Mouse (Mus musculus): ENCODE measurements around the gene Nxnl2. TPM values are rescaled to one million over a fixed set of nuclear protein-coding genes. Genes with fewer than 3 reads are reported as not detected.

Nxnl2 gene
- polyA plus RNA-seq, 1 experiment: not detected

DNA sequence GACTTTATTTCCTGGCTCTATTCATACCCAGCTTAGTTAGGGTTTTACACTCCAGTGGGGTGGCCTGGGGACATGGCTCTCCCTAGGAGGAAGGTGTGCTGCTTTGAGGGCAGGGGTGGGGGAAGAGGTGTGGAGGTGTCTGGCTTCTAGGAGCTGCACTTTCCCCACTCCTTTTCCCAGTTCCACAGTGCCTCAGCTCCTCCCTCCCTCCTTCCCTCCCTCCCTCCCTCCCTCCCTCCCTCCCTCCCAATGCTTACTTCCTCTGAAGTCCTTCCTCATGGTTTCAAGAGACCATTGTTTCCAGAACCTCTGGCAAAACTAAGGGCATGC, 33.2 kb upstream of the Nxnl2 start:
- Histone ChIP-seq H3K4me3 (replicated peaks) (no peak overlapping the region), H3K4me1 (ENCODE audit: control insufficient read depth) (no peaks in the 10 kb centered on the region), H3K36me3 (ENCODE audit: control insufficient read depth) (peaks cover 13% of the 10 kb centered on the region), H3K27me3 (ENCODE audit: control insufficient read depth) (no peaks in the 10 kb centered on the region), H3K9me3 (ENCODE audit: control insufficient read depth, low read length) (no peaks in the 10 kb centered on the region)
- no peak for TF ChIP-seq TAL1 (IDR thresholded peaks at IDR 0.05; ENCODE audit: low read length)
- no peak for TF ChIP-seq GATA1 (IDR thresholded peaks at IDR 0.05; ENCODE audit: low read length)

DNA sequence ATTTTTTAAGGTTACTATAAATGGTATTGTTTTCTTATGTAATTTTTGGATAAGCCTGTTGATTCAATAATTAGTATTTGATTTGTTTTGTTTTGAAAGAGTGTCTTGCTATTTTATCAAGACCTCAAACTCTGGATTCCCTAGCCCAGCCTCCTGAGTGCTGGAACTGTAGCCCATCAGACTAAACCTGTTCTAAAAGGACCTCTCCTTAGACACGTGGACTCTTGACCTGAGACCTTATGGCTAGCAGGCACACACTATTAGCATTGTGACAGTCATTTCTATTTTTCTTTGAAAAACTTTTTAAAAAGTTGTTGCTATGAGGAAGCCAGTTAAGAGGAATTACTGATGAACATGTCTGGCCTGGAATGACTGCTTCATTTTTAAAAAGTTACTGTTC, 23.7 kb upstream of the Nxnl2 start:
- Histone ChIP-seq H3K4me3 (replicated peaks) (no peak overlapping the region), H3K36me3 (ENCODE audit: control insufficient read depth) (peaks cover 12% of the 10 kb centered on the region), H3K9me3 (ENCODE audit: control insufficient read depth, low read length) (no peaks in the 10 kb centered on the region), H3K4me1 (ENCODE audit: control insufficient read depth) (no peaks in the 10 kb centered on the region), H3K27me3 (ENCODE audit: control insufficient read depth) (no peaks in the 10 kb centered on the region)
- no peak for TF ChIP-seq TAL1 (IDR thresholded peaks at IDR 0.05; ENCODE audit: low read length)
- TF ChIP-seq GATA1 (IDR thresholded peaks at IDR 0.05; ENCODE audit: low read length): no peak

DNA sequence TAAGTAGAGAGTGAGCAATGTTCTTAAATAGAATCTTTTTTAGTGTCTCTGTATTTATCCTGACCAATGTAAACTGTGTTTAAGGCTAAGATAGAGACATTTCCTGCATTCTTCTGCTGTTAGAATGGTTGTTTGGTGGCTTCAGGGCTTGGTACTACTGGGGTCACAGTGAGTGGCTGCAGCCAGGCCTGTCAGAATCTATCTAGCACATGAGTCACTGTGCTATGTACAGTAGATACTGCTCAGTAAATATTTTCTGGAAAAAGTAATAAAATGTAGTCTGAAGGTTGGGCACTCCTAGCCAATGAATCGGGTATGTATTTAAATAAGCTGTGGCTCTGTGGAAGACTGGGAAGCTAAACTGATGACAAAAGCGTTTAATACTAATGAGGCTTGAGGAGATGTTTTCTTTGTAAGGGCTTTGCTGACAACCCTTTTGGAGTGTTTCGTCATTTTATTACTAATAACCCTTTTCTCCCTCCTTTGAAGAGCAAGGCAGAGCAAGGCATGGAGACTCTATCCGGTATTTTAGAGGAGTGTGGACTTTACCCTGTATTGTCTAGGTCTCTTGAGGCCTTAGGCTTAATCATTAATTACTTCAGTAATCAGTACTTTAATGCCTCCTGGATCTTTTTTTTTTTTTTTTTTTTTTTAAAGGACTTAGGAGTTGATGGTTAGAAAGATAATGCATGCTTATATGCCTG, 17.7 kb upstream of the Nxnl2 start:
- no peak overlapping the region for H3K4me3 ChIP-seq (replicated peaks)
- no peaks in the 10 kb centered on the region for H3K9me3 ChIP-seq (ENCODE audit: control insufficient read depth, low read length)
- TF ChIP-seq TAL1 (IDR thresholded peaks at IDR 0.05; ENCODE audit: low read length): no peak
- no peak for TF ChIP-seq GATA1 (IDR thresholded peaks at IDR 0.05; ENCODE audit: low read length)
- no peaks in the 10 kb centered on the region for H3K4me1 ChIP-seq (ENCODE audit: control insufficient read depth)
- no peaks in the 10 kb centered on the region for H3K27me3 ChIP-seq (ENCODE audit: control insufficient read depth)
- peaks cover 9% of the 10 kb centered on the region for H3K36me3 ChIP-seq (ENCODE audit: control insufficient read depth)

DNA sequence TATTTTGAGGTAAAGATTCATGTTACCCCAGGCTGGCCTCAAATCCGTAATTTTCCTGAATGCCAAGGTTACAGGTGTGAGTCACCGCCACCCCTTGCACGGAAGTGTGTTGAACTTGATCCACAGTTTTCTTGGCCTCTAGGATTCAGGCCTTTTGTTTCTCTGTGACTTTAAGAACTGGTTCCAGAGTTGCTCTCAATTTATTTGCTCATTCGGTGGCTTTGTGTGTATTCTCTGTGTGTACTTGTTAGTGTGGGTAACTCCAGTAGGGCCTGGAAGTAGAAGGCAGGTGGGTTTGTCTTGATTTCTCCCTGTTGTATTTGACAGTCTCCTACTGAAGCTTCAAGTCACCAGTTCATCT, 17.2 kb upstream of the Nxnl2 start:
- TF ChIP-seq TAL1 (IDR thresholded peaks at IDR 0.05; ENCODE audit: low read length) (no peak), GATA1 (IDR thresholded peaks at IDR 0.05; ENCODE audit: low read length) (no peak)
- Histone ChIP-seq H3K9me3 (ENCODE audit: control insufficient read depth, low read length) (no peaks in the 10 kb centered on the region), H3K4me1 (ENCODE audit: control insufficient read depth) (no peaks in the 10 kb centered on the region), H3K36me3 (ENCODE audit: control insufficient read depth) (peaks cover 9% of the 10 kb centered on the region), H3K27me3 (ENCODE audit: control insufficient read depth) (no peaks in the 10 kb centered on the region), H3K4me3 (replicated peaks) (no peak overlapping the region)

DNA sequence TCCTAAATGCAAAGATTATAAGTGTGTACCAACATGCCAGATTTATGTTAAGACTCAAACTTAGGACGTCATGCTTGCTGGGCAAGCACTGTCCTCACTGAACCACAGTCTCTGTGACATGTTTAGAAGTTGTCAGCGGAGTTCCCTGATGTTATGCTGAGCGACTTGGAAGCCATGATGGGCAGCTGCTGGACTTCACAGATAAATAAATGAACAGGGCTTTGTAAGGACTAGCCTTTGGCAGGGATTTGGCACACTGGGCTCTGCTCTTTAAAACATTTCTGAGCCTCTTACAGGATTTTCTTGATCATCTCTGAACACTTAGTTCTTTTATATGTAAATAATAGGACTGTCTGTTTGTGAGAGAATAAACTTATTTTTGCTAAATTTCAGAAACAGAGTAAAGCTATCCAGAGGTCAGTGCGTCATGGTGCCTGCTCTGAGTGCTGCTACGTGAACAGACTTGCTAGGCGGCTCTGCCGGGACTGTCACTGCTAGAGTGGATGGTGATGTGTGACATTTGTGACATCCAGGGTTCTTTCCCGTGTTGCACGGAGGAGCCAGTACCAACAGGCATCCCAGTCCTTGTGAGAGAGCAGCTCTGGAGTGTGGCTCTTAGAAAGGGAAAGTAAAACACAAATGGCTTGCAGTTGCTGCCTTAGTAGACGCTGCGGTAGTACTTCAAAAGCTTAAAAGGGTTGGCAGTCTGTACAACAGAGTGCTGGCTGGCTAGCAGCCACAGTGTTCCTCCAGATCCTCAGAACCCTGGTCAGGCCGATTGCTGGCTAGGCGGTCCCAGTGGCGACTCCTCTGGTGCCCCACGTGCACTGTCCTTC, 15.4 kb upstream of the Nxnl2 start:
- Histone ChIP-seq H3K4me3 (replicated peaks) (no peak overlapping the region), H3K36me3 (ENCODE audit: control insufficient read depth) (peaks cover 4% of the 10 kb centered on the region; the same call in 1 of the 2 replicates)
- no peak for TF ChIP-seq GATA1 (IDR thresholded peaks at IDR 0.05; ENCODE audit: low read length)
- no peak for TF ChIP-seq TAL1 (IDR thresholded peaks at IDR 0.05; ENCODE audit: low read length)

DNA sequence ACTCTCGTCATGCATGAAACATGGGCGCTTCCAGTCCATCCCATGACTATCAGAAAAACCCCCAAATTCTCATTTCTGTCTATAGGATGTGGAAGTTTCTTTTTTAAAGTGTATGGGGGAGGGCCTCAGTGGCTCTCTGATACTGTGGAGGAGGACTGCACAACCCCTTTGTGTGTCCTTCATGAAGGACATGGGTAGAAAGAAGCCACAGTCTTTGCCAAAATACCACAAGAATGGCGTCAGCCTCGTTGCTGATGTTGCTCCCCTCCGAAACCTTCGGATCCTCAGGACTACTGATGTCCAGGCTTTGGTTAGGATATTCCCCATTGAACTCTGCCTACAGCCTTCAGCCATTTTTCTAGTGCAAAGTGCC, 14.8 kb upstream of the Nxnl2 start:
- Histone ChIP-seq H3K36me3 (ENCODE audit: control insufficient read depth) (peaks cover 3% of the 10 kb centered on the region; the same call in 1 of the 2 replicates), H3K27me3 (ENCODE audit: control insufficient read depth) (no peaks in the 10 kb centered on the region), H3K9me3 (ENCODE audit: control insufficient read depth, low read length) (no peaks in the 10 kb centered on the region), H3K4me3 (replicated peaks) (no peak overlapping the region), H3K4me1 (ENCODE audit: control insufficient read depth) (no peaks in the 10 kb centered on the region)
- TF ChIP-seq TAL1 (IDR thresholded peaks at IDR 0.05; ENCODE audit: low read length) (no peak), GATA1 (IDR thresholded peaks at IDR 0.05; ENCODE audit: low read length) (no peak)

More for the DNA sequence above, 15.4 kb upstream of the Nxnl2 start:
- H3K9me3 ChIP-seq (ENCODE audit: control insufficient read depth, low read length): no peaks in the 10 kb centered on the region
- H3K4me1 ChIP-seq (ENCODE audit: control insufficient read depth): no peaks in the 10 kb centered on the region
- no peaks in the 10 kb centered on the region for H3K27me3 ChIP-seq (ENCODE audit: control insufficient read depth)

DNA sequence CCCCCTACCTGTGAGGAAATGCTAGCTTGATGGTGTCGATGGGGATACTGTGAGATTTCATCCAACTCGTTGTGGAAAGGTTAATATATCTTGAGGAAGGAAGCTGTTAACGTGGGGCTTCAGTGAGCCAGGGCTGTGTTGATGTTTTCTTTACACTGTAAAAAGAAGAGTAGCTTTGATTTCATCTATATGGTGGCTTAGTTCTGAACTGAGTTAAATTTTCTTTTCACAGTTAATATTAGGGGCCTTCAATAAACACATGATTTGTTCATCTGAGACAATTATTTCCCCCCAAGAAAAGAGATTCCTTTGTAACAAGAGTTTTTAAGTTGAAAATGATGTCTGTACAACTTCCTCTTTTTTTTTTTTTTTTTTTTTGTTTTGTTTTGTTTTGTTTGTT, 13.5 kb upstream of the Nxnl2 start:
- Histone ChIP-seq H3K4me3 (replicated peaks) (no peak overlapping the region), H3K36me3 (ENCODE audit: control insufficient read depth) (peaks cover 3% of the 10 kb centered on the region; the same call in 1 of the 2 replicates), H3K27me3 (ENCODE audit: control insufficient read depth) (no peaks in the 10 kb centered on the region), H3K4me1 (ENCODE audit: control insufficient read depth) (no peaks in the 10 kb centered on the region), H3K9me3 (ENCODE audit: control insufficient read depth, low read length) (no peaks in the 10 kb centered on the region; the same call in 1 of the 2 replicates)
- no peak for TF ChIP-seq GATA1 (IDR thresholded peaks at IDR 0.05; ENCODE audit: low read length)
- no peak for TF ChIP-seq TAL1 (IDR thresholded peaks at IDR 0.05; ENCODE audit: low read length)

DNA sequence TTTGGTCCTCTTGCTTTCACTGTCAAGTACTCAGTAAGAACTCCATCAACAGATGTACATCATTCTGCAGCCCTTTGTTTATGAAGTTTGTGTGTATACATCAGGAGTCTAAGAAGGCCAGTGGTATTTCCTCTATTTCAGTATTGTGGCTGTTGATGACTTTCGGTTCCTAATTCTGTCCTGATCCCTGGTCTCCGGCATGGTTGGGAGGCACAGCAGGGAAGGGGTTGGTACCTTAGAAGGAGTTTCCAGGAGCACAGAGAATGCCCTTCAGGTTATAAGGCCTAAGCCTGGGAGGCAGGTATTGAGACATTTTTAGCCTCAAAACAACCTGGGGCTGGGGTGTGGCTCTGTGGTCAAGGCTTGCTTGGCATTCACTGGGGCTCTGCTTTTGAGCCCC, 9.2 kb upstream of the Nxnl2 start:
- TF ChIP-seq GATA1 (IDR thresholded peaks at IDR 0.05; ENCODE audit: low read length): no peak
- no peak for TF ChIP-seq TAL1 (IDR thresholded peaks at IDR 0.05; ENCODE audit: low read length)
- H3K9me3 ChIP-seq (ENCODE audit: control insufficient read depth, low read length): no peaks in the 10 kb centered on the region; the same call in 1 of the 2 replicates
- no peaks in the 10 kb centered on the region for H3K4me1 ChIP-seq (ENCODE audit: control insufficient read depth)
- no peaks in the 10 kb centered on the region; the same call in 1 of the 2 replicates for H3K36me3 ChIP-seq (ENCODE audit: control insufficient read depth)
- no peaks in the 10 kb centered on the region for H3K27me3 ChIP-seq (ENCODE audit: control insufficient read depth)
- H3K4me3 ChIP-seq (replicated peaks): no peak overlapping the region

DNA sequence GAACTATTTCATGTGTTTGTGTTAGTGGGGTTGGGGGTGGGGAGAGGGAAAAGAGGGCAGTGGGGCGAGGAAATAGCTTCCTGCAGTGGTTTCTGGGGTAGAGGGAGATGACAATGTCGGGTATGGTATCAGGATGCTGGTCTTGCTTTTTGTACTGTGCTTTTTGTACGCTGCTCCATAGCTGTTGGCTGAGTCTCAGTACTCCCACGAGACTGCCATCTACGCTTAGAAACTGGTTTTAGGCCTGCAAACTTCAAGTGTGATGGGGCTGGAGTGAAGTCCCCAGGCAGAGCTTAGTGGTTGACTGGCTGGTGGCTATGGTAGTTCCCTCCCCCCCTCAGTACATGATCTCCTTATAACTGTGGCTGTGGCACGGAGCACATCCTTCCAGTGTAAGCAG, 8.6 kb upstream of the Nxnl2 start:
- H3K36me3 ChIP-seq (ENCODE audit: control insufficient read depth): no peaks in the 10 kb centered on the region; the same call in 1 of the 2 replicates
- no peak overlapping the region for H3K4me3 ChIP-seq (replicated peaks)
- H3K9me3 ChIP-seq (ENCODE audit: control insufficient read depth, low read length): no peaks in the 10 kb centered on the region; the same call in 1 of the 2 replicates
- TF ChIP-seq GATA1 (IDR thresholded peaks at IDR 0.05; ENCODE audit: low read length) (no peak), TAL1 (IDR thresholded peaks at IDR 0.05; ENCODE audit: low read length) (no peak)
- no peaks in the 10 kb centered on the region for H3K4me1 ChIP-seq (ENCODE audit: control insufficient read depth)
- no peaks in the 10 kb centered on the region for H3K27me3 ChIP-seq (ENCODE audit: control insufficient read depth)
